Mouse (Mus musculus) kidney, adult 2 months (tissue): Measurements from ENCODE around the gene Cbx2.
A peak's percentile ranks its signal among the peaks of the same experiment; 100 is the strongest.

Experiments used
- CTCF ChIP-seq: fragments of 200-500 bp; conservative IDR thresholded peaks from 2 replicates; pipeline ENCODE4 v1.5.1; 2011; ENCODE audit warnings: low read depth, mild to moderate bottlenecking, control low read depth, low read length, moderate library complexity, mixed read lengths; ENCODE audit not compliant: insufficient read depth, insufficient read length
- POLR2A ChIP-seq: fragments of 200-500 bp; IDR thresholded peaks from one replicate; pipeline ENCODE4 v1.6.1; 2011; ENCODE audit warnings: low read depth, low read length, control low read depth

- peak; percentile 57 for TF ChIP-seq CTCF
- TF ChIP-seq POLR2A, result no peak
Observed at GRCm38 (mm10) chr11:119043761-119044550, 21.2 kb downstream of the Cbx2 start.
